Mouse (Mus musculus) cerebellum, adult (tissue): ENCODE data around the gene Rnf224.

ENCODE experiments used
- ATAC-seq: cut with Nextera tagmentation; 2 replicates; pipeline ENCODE4 v1.9.2; 2017; ENCODE audit warnings: mild to moderate bottlenecking, moderate library complexity, mixed read lengths; ENCODE audit not compliant: insufficient number of reproducible peaks, low FRiP score, low TSS enrichment

Rnf224 gene

GRCm38 (mm10) chr2:25228431-25228889 is 8.1 kb downstream of the Rnf224 start:
- peak; percentile 51 for ATAC-seq

GRCm38 (mm10) chr2:25227406-25227805 is 9.2 kb downstream of the Rnf224 start:
- ATAC-seq = no peak

- no peak for ATAC-seq
Measured at GRCm38 (mm10) chr2:25226864-25227263, 9.7 kb downstream of the Rnf224 start.

GRCm38 (mm10) chr2:25225811-25226379 is 10.7 kb downstream of the Rnf224 start:
- no peak for ATAC-seq

- peak; percentile 88 for ATAC-seq
Measured at GRCm38 (mm10) chr2:25224766-25225752, 11.5 kb downstream of the Rnf224 start.

- ATAC-seq = no peak
Measured at GRCm38 (mm10) chr2:25224492-25224765, 12.2 kb downstream of the Rnf224 start, which contains the start of gene Tubb4b. TSS of gene Tubb4b (minus strand) at chr2:25224702.

- ATAC-seq = peak; percentile 23; the same call in 1 of the 2 replicates
Measured at GRCm38 (mm10) chr2:25223681-25224491, 12.7 kb downstream of the Rnf224 start.

GRCm38 (mm10) chr2:25221331-25221772 is 15.2 kb downstream of the Rnf224 start:
- ATAC-seq = no peak

- no peak for ATAC-seq
Measured at GRCm38 (mm10) chr2:25218445-25218844, 18.1 kb downstream of the Rnf224 start, which contains the start of gene Fam166a. TSS of gene Fam166a (plus strand) at chr2:25218745.

GRCm38 (mm10) chr2:25217666-25218065 is 18.9 kb downstream of the Rnf224 start:
- no peak for ATAC-seq

- no peak for ATAC-seq
Measured at GRCm38 (mm10) chr2:25214444-25214843, 22.1 kb downstream of the Rnf224 start, which contains the start of gene Stpg3. TSS of gene Stpg3 (minus strand) at chr2:25214637.

- ATAC-seq = no peak
Measured at GRCm38 (mm10) chr2:25213266-25213865, 23.2 kb downstream of the Rnf224 start.

GRCm38 (mm10) chr2:25211121-25211670 is 25.4 kb downstream of the Rnf224 start, which contains the start of gene Nelfb:
TSS of gene Nelfb (minus strand) at chr2:25211489.
- peak; percentile 74; the same call in 1 of the 2 replicates for ATAC-seq

GRCm38 (mm10) chr2:25210686-25211085 is 25.9 kb downstream of the Rnf224 start:
- no peak for ATAC-seq

- no peak for ATAC-seq
Measured at GRCm38 (mm10) chr2:25207593-25207992, 29.0 kb downstream of the Rnf224 start.

GRCm38 (mm10) chr2:25203631-25204214 is 32.9 kb downstream of the Rnf224 start:
- no peak for ATAC-seq

GRCm38 (mm10) chr2:25200631-25201030 is 36.0 kb downstream of the Rnf224 start:
- no peak for ATAC-seq

GRCm38 (mm10) chr2:25197946-25198345 is 38.6 kb downstream of the Rnf224 start:
- no peak for ATAC-seq

GRCm38 (mm10) chr2:25197191-25197590 is 39.4 kb downstream of the Rnf224 start:
- ATAC-seq = no peak
